Mouse (Mus musculus): ENCODE measurements around the gene Casz1.

Casz1 gene

DNA sequence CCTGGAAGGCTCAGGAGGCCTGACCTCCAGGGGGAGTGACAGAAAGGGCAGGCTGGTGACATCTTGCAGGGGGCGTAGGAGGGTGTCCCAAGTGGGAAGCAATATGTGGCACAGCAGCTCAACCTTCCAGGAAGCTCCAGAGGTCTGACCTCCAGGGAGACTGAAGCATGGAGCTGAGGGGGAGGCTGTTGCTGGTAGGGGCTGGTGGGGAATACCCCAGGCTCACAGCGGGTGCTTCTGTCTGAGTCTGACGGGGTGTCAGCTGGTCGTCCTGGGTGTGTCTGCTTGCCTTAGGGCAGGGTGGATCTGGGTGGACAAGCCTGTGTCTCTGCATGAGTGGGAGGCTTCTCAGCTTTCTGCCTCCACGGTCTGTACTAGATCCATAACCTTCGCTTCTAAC lies 38.1 kb downstream of the Casz1 start:
- in situ Hi-C loops (cut with MboI, MseI): no loop called here

DNA sequence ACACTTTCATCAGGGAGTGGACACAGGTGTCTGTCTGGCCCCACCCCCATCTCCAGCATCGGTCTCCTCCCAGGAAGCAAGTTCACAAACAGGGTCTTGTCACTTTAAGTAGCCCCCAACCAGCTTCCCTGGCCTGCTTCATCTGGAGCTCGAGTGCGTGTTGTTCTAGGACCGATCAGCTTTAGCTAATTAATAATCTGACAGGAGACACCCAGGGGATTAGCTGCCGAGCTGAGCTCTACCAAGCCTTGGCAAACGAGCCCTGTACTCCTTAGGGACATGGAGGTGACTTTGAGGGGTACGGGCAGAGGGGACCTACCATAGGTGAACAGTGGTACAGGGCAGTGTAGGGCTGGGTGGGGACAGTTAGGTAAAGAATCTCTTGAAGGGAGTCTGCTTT lies 40.7 kb downstream of the Casz1 start:
- in situ Hi-C loops (cut with MboI, MseI): no loop called here

DNA sequence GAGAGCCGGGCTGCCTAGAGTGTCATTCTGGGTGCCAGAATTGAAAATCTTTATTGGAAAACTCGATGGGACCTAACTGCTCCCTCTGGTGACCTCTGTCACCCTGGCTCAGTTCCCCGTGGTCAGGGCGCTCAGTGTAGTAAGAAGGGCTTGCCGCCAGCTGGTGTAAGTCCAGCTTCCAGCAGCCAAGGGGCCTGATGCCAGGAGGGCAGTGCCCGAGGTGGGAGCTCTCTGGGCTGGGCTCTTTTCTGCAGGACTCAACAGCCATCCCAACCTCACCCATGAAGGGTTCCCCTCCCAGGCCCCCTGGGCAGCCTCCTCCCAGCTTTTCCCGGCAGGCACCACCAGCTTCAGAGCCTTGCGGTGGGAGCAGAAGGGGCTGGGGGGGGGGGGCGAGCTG lies 42.0 kb downstream of the Casz1 start:
- in situ Hi-C loops (cut with MboI, MseI): no loop called here

DNA sequence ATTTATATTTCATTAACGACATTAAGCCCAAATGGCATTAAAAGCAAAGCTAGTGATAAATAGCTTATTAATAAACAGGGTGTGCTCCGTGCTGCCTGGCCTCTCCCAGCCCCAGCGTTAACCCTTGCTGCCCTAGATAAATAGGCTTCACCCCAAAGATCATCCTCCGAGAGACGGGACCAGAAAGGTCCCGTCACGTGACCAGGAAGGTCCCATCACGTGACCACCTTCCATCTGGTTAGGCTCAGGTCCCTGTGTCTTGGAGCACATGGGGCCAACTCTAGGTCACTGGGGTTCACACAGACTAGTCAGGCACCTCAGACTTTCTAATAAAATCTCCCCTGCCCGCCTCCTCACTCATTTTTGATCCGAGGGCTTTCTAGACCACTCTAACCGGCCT lies 42.5 kb downstream of the Casz1 start:
- in situ Hi-C loops (cut with MboI, MseI): no loop called here

DNA sequence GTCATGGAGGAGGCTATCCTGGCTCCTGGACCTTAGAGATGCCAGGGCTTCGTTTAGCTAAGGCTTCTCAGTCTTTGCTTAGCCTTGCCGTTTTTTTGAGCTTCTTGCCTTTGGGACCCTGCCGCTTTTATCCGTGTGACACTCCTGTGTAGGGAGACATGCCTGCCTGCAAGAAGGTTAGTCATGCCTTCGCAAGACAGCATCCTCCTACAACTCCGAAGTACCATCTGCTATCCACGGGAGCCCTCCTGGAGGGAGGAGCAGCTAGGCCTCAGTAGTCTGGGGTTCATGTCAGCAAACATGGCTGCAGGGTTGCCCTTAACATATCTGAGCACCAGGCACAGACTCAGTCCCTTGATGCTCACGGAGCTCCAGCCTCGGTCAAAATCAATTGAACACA lies 43.4 kb downstream of the Casz1 start:
- in situ Hi-C loops (cut with MboI, MseI): no loop called here

DNA sequence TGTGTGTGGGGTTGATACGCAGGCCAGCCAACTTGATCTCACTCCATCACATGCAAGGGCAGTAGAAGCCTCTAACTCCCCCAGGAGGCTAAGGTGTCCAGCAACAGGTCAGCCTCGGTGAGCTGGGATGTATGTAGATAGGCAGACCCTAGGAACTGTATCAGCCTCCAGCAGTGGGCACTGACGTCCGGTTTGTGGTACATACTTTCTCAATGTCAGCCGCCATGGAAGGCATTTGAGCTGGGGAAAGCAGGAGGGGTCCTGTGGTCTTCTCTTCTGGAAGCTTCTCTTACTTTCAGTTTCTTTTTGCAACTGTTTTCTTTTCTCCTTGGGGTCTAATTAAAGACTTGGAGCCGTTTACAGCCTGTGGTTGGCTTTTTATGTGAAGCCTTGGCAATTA lies 45.2 kb downstream of the Casz1 start:
- in situ Hi-C loops (cut with MboI, MseI): no loop called here

DNA sequence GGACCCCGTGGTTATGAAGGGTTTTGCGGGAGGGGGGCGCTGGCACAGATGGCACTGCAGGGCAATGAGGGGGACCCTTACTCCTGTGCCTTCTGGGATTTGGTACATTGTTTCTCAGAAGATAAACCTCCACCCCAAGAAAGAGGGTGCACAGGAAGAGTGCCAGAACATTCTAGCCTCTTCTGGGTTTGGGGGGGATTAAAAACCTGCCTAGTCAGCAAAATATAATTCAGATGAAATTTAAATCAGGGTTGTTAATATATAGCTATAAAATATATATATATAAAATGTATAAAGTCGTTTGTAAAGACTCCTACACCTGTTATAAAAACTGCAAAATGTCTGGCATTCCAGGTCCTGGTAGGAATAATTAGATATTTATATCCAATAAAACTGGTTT lies 48.8 kb downstream of the Casz1 start:
- in situ Hi-C loops (cut with MboI, MseI): no loop called here

DNA sequence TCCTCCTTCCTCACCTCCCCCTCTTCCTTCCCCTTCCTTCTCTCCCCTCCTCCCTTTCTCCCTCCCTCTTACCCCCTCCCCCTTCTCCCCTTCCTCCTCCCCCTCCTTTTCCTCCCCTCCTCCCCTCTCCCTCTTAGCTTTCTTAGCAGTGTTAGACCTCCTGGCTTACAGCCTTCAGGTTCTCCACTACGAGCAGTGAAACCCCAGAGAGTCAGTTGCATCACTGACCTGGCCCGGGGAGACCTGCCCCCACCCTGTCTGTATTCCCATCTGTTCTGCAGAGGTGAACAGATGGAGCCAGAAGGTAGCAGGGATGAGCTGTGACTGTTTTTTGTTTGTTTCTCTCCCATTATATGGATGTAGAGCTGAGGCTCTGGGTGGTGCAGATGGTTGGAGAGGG lies 49.9 kb downstream of the Casz1 start:
- in situ Hi-C loops (cut with MboI, MseI): no loop called here

DNA sequence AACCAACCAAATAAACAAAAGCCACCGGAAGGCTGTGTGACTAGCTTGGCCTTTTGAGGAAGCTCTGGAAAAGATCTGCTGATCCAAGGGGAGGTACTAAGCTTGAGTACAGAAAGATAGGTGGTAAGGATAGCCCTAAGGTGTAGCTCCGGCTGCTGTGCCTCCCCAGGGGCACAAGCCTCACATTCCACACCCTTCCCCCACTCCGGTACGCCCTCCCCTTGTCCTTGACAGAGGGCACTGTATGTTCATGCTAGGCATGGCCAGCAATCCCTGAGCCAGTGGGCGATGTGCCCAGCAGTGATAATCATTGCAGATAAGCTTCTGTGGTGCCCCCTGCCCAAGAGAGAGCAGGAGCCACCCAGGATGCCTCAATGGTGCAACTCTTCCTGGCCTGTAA lies 51.3 kb downstream of the Casz1 start:
- in situ Hi-C loops (cut with MboI, MseI): no loop called here

DNA sequence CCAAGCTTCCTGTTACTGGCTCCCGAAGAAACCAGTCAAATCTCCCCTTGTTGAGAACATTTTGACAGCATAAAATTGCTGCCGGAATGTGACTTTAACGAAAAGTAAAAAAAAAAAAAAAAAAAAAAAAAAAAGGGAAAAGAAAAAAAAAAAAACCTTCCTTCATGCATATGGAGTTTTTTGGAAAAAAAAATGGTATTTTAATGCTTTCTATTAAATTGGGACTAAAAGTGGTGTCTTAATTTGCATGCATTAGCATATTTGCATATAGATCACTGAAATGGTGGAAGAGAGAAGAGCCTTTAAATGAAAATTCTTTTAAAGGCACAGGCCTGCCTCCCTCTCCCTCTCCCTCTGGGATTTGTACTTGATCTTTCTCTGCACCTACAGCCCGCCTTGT lies 52.0 kb downstream of the Casz1 start:
- in situ Hi-C loops (cut with MboI, MseI): no loop called here

DNA sequence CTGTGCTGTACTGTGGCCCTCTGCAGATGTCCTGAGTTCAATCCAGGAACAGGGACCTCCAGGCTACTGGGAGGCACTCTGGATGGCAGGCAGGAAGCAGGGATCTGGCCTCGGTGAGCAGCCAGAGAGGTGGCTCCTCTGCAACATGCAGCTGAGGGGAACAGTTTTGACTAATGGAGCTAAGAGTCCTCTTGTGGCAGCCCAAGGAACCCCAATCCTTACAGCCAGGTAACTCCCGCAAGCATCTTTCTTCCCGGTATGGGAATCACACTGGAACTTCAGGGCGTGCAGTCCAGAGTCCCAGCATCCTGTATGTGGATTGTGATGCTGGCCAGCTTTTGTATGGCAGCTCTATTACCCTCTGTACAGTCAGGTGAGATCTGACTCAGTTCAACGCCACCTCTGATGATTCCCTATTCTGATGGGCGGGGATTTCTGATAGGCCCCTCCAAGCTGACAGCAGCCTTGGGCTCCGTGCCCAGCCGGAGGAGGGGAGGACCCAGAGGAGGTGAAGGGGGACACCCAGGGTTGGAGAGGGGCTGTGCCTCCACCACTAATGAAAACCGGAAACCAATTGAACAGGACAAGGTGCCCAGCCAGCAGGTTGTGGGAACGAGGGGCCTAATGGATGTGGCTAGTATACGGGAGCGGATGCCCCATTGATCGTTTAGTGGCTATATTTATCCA lies 53.3 kb downstream of the Casz1 start:
- in situ Hi-C loops (cut with MboI, MseI): no loop called here

DNA sequence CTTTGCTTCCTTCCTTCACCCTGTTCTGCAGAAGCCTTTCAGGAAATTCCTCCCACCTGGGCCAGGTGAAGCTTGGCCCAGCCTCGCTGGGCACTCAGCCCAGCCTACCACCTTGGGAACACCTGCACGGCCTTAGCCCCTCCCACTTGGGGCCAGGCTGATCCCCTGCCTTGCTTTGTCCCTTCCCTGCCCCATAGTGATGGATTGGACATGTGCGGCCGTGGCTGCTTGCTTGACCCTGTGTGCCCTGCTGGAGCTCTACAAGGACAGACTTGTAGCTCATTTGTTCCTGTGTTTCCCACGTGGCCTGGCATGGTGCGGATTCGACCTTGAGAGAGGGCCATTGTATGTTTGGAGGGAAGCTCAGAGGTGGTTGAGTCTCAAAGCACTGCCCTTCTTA lies 54.0 kb downstream of the Casz1 start:
- in situ Hi-C loops (cut with MboI, MseI): no loop called here

DNA sequence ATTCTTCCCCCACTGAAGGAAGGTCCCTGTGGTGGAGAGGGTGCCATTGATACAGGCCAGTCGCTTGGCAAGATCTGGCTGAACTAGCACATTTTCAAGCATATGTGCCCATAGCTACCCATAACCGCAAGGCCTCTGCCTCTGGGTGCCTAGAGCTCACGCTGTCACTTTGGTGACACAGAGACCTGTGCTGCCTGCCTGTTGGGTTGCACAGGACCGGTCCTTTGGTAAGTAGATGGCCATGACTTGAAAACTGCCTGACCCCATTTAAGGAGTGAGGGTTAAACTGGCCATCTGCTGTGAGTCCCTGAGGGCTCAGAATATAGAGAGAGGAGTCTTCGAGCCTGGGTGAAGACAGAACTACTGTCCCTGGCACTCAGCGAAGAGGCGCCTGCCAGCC lies 55.2 kb downstream of the Casz1 start:
- in situ Hi-C loops (cut with MboI, MseI): no loop called here

DNA sequence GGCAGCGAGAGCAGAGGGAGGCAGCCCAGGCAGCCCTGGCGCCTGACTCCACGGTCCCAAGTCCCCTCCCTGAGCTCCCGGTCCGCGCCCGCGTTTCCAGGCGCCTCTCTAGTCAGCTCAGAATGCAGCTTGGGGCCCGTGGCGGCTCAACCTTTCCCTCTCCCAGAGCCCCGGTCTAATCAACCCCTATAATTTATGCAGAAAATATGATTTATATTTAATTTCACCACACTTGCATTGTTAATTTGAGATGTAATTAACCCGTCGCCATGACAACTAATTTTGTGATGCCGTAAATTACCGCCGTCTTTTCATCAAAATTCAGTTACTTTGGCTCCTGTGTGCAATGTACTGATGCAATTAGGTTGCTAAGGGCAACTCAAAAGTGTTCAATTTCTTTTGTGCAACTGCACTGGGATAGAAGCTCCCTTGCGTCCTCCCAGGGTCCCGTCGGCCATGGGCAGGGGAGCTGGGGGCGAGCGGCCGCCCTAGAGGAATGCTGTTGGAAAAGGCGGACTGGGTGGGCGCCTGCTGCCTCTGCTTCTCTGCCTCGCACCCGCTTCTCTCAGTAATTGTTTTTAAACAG lies 55.8 kb downstream of the Casz1 start:
- in situ Hi-C loops (cut with MboI, MseI): no loop called here

DNA sequence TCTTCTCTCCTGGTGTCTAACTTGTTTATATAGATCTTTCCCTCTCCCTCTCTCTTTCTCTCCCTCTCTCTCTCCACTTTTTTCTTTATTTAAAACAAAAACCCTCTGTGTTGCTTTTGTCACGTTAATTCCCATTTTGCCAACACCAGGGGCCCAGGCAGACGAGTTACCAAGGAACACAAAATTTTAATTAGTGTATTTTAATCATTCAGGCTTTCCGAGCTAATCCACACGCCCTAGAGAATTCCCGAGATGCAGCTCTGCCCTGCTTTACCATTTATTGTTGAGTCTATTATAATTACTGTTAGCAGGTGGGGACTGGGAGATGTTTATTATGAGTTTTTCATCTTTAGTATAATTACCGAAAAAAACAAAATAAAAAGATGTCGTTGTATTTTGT lies 56.4 kb downstream of the Casz1 start:
- in situ Hi-C loops (cut with MboI, MseI): no loop called here

DNA sequence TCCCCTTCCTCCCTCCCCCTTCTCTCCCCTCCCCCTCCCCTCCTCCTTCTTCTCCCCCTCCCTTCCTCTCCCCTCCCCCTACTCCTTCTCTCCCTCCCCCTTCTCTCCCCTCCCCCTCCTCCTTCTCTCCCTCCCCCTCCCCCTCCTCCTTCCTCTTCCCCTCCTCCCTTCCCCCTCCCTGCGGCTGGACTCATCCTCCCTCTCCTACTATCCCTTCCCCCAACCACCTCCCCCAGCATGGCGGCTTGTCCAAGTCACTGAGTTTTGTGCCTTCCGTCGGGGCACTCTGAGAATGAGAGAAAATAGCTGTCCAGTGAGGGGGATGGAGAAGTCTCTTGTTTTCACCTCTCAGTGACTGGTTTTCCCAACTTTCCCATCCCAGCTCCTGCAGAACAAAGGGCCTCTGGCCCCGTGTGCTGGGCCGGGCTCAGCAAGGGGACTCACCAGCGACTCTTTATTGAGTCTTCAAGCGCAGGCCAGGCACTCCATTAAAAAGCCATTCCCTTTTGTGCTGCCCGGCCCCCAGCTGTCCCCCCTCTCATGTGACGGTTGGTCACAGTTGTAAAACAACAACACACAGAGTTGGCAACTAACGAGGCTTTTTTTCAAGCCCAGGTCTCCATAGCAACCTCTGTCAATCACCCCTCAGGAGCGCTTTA lies 62.7 kb downstream of the Casz1 start:
- in situ Hi-C loops (cut with MboI, MseI): loop anchor here (5.0 kb wide), 1 partner anchor 85 kb away; no protein-coding TSS in a partner anchor

DNA sequence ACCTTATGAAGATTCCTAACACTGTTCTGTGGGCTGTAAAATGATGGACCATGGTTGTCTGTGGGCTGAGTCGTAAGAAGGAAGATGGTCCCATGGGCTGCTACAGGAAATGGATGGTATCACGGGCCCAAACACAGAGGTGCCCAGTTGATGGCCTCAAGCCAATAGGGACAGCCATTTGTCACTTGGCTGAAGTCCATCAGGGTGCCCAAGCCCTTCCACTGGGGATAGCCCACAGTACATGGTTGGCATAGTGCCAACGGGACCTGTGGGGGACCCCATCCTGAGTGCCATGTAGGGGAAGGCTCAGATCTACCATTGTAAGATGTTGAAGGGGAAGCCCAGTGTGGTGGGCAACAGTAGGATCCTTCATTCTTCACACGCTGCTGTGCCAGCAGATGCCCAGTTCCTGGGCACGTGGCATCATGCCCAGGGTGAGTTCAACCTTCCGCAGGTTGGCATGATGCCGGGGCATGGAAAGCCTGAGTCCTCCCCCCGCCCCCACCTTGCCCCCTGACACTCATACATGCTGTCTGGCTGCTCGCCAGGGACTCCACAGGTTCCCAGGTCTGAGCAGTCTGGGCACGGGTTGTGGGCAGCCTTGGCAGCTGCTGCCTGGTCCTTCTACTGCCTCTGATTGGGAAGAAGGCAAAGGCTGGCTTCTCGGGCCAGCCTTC lies 63.6 kb downstream of the Casz1 start:
- in situ Hi-C loops (cut with MboI, MseI): loop anchor here (5.0 kb wide), 1 partner anchor 86 kb away; no protein-coding TSS in a partner anchor

DNA sequence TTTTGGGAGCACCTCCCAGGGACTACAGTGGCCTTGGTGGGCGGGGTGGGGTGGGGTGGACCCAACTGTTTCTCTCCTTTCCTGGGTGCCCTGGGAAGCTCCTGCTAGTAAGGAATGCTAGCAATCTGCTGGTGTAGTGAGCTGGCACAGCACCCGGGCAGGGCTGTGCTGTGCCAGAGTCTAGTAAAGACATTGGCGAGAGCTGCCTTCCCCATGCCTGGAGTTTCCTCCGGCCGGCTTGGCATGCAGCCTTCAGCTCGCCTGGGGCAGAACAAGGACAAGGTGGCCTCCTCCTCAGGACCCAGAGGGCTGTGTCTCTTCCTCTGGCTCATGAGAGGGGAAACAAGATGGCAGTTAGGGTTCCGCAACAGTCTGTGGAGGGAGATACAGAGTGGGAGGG lies 65.3 kb downstream of the Casz1 start:
- in situ Hi-C loops (cut with MboI, MseI): loop anchor here (5.0 kb wide), 1 partner anchor 87 kb away; no protein-coding TSS in a partner anchor

DNA sequence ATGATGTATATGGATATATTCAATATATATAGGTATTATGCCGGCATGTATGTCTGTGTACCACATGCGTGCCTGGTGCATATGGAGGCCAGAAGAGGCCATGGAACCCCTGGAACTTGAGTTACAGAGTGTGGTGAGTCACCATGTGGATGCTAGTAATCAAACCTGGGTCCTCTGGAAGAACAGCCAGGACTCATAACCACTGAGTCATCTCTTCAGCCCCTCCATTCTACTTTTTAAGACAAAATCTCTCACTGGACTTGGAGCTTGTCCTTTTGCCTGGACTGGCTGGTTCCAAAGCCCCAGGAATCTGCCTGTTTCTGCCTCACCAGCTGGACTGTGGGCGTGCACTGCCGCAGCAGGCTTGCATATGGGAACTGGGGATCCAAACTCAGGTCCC lies 66.3 kb downstream of the Casz1 start:
- in situ Hi-C loops (cut with MboI, MseI): no loop called here

DNA sequence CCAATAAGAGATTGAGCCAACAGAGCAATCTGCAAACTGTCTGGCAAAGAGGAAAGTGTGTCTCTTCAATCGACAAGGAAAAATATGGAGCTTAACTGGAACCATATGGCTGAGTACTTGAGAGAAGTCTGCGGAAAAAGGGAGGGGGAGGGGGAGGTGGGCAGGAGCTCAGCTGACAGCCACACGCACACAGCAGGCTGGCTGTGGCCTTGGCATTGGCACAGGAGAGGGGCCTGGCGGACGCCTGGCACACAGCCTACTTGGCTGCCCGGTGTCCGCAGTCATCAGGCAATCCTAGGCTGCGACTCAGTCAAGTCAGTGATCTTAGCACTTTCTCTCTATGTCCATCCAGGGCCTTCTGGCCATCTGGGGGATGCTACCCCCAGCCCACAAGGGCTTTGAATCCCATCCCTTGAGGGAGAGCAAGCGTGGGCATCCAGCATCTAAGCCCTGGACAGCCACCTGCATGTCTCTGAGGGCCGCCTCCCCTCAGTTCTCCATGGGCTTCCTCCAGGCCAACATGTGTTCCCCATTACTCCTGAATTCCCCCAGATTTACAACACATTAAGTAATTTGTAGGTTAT lies 67.6 kb downstream of the Casz1 start:
- in situ Hi-C loops (cut with MboI, MseI): no loop called here

DNA sequence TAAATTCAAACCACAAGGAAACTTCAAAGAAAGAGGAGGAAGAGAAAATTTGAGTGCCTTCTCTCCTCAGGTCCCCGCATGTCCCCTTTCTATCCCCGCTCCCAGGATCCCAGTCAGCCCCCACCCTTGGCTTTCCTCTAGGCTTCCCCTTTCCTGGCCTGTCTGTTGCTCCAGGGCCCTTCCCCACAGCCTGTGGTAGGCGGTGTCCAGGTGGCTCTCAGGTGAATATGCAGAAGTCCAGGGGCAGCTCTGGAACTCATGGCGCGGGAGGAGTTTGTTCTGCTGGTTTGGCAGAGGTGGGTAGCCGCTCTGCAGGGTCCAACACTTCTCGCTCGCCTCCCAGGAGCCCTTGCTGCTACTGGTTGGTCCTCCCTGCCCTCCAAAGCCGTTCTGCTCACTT lies 68.1 kb downstream of the Casz1 start:
- in situ Hi-C loops (cut with MboI, MseI): no loop called here

DNA sequence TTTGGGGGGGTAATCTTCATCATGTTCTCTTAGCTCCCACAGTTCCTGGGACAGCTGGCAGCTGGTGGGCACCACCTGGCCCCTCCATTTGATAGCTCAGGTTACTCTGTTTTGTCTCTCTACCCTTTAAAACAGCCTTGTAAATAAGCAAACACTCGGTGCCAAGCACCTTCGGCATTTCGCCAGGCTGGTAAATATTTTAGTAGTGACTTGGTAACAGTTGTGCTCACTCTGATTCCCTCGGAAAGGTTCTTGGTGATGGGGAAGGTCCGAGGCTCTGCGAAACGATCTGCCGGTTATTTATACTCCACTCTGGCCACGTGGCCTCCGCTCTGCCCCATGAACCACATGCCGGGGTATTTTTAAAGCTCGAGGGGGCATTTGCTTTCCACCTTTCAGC lies 68.6 kb downstream of the Casz1 start:
- in situ Hi-C loops (cut with MboI, MseI): no loop called here
